Mouse (Mus musculus) liver (tissue): ENCODE measurements around the gene Fem1a.

ENCODE experiments used
- DNase-seq: peaks from one replicate; pipeline ENCODE4 v3.0.0-alpha.2; 2020; ENCODE audit warnings: mixed read lengths

Fem1a gene

DNA sequence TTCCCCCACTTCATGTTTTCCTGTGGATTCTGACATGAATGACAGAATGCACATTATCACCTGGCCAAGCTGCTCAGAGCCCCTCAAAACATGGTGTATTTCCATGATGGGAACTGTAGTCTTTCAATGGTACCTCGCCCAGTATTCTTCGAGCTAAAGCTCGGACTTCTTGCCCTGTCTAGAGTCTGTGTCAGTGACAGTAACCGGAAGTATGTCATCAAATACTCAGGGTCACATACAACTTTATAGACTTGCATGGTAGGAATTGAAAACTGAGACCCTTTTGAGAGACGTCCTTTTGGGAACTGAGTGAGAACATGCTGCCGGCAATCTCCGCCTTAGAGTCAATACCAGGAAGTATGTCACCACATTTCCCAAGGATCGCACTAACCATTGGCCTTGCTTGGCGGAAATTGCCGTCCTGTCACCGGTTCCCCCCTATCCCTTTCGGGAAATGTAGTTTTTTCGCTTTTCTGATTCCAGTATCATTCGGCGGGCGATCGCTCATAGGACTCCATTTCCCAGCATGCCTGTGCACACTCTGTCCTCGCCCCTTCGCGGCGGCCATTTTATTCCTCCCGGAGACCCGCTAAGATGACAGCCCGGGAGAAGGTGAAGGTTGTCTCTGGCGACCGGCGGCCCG is at the start of gene Fem1a:
Gene Fem1a, plus strand, starts transcription at position 572 of the 643 bp plus-strand sequence.
- peak; percentile 92 for DNase-seq

DNA sequence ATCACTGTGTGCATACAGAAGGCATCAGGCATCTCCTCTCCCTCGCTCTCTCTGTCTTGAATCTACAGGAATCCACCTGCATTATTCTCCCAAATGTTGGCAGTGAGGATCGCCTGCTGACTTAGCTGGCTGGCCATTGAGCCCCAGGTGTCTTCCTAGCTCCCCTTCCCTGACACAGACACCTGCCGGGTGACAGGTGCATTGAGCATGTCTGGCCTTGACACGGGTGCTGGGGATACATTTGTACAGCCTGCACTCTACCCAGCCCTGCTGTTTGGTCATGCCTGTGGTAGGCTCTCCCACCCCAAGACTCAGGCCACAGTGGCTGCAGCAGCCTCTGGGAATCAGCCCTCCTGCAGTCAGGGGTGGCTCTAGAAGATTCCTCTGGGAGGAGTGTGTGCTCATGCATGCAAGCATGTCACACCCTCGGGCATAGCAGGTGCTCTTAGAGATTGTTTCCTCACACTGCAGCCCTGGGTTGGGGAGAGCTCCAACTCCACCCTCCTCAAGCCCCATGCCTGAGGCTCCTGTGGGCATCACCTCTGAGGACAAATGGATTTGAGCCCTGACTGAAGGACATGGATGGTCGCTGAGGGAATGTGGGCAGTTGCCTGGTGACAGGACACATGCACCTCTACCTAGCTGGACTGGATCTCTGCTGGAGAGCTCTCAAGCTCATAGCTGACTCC is 49.5 kb upstream of the Fem1a start:
- DNase-seq: no peak

DNA sequence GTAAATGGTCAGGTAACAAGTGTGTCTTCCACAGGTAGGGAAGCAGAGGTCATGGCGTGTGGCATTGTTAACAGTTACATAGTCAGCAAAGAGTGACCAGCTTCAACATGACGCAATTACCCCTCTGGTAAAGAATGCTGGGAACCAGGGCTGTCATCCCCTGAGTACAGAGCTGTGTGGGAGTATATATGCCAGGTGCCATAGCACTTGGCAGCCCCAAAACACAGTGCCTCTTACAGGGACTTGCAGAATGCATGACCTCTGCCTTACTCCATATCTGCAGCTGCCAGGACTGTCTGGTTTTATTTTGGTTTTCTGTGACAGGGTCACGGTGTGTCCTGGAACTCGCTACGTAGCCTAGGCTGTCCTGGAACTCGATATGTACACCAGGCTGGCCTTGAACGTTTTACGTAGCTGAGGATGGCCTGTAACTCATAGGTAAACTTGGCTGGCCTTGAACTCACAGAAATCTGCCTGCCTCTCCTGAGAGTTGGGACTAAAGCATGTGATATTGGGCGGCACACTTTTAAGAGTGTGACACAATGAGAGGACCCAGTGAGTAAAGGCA is 48.6 kb upstream of the Fem1a start:
- DNase-seq: no peak

DNA sequence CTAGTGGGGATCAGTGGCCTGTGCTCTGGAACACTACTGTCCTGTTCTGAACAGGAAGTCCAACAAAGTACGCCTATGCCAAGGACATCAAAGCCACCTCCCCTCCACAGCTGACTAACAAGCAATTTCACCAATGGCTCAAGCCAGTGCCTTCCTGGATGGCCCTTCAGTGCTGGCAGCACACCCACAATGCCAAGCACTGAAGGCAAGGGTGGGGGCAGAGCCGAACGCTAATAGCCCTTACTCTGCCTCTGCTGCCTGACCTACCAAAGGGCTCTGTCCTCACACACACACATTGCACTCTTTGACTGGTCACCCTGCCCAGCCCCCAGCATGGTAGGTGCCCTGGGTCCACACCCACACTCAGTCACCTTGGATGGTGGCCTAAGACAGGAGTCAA is 47.8 kb upstream of the Fem1a start:
- DNase-seq: no peak

DNA sequence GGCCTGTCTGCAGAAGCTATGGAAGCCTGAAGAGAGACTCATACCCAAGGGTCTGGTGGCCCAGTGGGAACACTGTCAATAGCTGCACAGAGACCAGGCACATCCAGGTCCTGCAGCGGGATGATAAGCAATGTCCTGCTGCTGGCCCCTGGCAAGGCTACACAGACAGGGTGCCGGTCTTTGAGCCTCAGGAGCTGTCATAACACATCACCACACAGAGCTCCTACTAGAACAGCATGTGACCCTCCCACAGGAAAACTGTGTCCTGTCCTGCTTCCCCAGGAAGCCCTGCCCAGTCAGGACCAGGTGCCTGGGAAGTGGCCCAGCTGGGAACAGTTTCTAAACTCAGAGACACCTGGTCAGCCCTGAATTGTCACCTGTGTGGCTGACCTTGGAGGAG is 45.5 kb upstream of the Fem1a start:
- DNase-seq: no peak

DNA sequence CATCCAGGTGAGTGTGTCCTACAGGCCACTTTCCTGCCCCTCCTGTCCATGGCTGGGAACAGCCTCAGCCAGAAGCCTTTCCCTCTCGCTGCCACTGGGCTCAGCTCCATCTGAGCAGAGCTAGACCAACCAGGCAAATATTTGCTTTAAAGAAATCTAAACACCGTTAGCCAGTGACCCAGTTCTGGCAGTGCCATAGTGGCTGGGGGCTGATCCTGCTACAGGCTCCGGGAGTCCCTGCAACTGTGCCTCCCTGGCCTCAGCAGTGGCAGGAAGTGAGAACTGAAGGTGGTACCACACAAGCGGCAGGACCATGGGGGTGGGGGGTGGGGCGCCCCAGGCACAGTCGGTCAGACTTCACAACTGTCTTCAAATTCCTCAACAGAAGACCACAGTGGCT is 43.9 kb upstream of the Fem1a start:
- peak; percentile 27 for DNase-seq

DNA sequence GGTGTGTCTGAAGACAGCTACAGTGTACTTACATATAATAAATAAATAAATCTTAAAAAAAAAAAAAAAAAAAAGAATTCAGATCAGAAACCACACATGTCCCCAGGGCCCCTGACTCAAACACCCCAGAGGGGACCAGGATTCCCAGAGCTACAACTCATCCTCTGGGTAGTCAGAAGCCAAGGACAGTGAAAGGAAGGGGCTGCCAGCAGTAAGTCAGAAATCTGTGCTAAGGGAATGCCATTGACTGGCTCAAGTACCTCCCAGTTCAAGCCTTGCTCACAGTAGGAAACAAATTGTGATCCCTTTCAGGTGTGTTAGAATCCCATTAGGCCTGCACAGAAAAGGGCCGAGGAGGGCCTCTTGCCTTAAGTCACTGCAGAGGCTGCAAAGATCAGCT is 42.4 kb upstream of the Fem1a start:
- no peak for DNase-seq

DNA sequence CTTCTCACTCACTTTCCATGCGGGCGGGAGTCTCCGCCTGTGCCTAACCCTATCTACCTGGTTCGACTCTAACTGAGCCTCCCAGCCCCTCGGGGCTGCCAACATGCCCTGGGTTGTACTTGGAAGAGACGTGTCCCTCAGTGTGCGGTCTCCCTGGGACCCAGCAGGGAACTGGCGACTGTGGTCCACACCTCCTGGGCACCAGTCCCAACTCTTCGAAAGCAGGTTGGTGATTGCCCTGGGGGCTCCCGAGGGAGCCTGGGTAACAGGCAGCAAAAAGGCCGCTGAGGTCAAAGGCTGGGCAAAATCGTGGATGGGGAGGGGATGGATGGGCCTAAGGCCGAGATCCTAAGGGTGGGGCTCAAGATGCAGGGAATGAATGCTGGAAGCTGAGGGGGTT is 38.9 kb upstream of the Fem1a start:
- DNase-seq: no peak

DNA sequence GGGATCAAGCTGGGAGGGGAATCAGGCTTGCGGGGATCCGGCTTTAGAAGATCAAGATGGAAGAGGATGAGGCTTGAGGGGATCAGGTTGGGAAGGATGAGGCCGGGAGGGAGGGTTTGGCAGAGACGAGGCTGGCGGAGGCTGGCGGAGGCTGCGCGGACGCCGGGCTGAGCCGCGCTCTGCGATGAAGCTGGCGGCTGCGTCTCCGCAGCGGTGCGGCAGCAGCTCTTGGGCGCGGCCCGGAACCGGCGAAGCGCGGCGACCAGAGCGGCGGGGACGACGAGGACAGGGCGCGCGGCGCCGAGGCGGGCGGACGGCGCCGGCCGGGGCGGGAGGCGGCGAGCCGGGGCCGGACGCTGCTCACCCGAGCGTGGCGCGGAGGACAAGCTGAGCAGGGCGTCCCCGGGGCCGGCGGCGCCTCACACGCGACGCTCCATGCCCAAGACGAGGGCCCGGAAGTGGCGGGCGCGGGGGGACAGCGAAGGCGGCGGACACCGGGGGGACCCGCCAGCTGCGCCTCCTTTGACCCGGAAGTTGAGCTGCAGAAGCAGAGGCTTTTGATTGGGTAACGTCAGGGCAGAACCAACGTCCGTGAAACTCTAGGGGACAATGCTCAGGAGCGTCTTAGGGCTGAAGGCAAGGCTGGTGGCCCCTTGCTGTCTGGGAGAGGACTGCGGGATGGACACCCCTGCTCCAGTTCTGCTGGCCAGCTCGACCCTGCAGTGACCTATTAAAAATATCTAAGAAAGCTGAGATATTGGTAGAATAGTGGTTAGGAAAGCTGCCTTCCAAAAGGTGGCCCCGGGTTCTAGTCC is 38.0 kb upstream of the Fem1a start, which contains the start of gene Dpp9:
Gene Dpp9, minus strand, starts transcription at position 529 of the 815 bp plus-strand sequence.
- DNase-seq: peak; percentile 88

DNA sequence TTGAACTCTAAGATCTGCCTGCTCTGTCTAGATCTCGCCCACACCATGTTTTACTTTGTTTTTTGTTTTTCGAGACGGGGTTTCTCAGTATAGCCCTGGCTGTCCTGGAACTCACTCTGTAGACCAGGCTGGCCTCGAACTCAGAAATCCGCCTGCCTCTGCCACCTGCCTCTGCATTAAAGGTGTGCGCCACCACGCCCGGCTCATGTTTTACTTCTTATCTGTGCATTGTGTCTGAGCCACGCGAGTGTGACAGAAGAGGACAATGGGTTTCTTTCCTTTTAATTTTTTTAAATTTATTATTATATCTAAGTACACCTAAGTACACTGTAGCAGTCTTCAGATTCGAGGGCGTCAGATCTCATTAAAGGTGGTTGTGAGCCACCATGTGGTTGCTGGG is 37.4 kb upstream of the Fem1a start:
- no peak for DNase-seq

DNA sequence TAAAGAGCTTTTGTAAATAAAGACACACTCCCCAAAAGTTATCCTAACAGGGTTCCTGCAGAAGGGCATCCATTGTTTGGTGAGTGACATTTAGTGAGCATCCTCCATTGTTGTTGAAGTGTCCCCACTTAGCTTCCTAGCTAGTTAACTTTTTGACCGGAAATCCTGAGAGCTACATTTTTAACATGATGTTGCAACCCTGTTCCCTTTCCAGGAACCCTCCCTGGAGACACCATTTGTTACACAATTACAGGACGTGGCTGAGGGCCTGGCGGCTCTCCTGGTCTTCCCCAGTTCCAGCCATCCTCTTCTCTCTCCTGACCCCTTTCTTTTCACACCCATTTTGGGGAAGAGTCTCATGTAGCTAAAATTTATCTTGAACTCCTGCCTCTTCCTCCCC is 36.8 kb upstream of the Fem1a start:
- DNase-seq: no peak

DNA sequence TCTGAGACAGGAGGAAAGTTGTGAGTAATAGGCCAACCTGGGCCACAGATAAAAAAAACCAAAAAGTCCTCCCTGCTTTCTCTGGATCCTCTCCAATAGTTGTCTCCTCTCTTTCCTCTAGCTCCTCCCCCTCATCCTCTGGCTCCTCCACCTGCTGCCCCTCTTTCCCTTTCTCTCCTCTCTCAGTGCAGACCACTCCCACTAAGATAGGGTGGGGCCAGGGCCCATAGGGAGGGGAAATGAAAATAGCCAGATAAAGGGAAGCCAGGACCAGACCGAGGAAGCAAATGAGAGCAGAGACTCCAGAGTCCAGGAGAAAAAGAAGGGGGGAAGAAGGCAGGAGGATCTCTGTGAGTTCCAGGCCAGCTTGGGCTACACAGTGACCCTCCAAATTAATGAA is 31.7 kb upstream of the Fem1a start:
- DNase-seq: no peak

DNA sequence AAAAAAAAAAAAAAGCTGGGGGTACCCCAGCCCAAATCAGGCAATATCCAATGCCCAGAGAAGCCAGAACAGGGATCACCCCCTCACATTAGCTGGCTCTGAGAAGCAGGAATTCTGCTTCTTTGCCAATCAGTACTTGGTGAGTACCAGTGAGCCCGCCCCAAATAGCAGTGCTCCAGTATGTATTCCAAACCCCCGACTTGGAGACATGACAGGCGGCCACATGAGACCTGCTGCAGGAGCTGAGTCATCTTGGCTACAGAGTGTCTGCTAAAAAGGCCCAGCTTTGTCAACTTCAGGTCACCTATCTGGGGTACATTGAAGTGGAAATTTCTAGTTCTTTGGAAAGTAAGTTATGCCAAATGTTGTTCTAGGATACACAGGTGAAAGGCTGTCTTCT is 30.0 kb upstream of the Fem1a start:
- DNase-seq: no peak

DNA sequence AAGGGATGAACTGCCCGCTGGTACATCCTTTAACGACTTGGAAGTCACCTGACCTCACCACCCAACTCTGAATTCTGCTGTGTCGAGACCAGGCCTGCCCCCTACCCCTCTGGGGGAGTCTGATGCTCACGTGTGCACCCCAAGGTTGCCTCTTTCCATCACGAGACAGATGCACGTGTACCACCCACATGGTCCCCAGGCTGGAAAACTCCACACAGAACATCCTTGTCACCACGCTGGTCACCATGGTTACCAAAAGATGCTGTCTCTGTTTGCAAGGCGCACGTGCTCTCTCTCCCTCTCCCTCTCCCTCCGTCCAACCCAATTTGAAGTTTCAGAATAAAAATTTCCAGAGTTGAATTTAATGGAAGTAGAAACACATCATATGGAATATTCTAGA is 26.7 kb upstream of the Fem1a start:
- no peak for DNase-seq

DNA sequence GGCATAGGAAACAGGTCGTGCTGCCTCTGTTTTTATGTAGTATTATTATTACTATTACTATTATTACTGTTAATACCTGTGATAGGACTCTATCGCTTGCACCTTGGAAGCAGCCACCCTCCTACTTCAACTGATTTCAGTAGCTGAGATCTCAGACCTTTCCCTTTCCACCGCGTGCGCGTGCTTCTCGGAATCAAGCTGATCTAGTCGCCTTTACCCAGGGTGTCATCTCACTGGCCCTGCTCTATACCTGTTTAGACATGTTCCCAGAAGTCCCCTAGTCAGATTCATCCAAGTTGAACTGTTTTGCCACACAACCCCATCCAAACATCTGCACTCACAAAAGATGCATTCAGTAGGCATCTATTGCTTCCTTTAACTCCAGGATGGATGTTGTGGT is 23.2 kb upstream of the Fem1a start:
- DNase-seq: no peak

DNA sequence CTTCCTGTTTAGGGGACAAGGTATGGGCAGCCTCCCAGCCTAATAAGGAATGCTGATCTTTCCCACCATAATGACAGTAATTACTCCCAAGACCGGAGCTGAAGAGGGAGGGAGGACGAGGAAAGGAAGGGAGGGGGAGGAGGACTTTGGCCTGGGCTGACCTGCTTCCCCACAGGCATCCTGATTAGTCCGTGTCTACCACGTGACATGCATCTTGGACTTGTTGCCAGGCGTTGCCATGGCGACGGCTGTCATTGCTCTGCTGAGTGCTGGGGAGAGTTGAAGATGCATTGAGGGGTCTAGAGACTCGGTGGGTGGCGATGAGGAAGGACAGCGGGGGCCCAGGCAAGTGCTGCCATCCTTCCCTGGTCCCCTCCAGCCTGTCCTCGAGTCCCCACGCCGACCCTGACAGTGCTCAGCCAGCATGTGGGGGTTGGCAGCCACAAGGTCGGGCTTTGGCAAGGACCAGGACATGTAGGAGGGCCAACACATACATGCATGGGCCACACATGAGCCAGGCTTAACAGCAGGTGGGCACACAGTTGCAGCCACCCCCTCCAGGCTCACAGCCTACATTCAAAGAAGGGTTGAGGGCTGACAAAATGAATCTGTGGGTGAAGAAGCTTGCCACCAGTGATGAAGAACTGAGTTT is 22.7 kb upstream of the Fem1a start:
- peak; percentile 58 for DNase-seq

DNA sequence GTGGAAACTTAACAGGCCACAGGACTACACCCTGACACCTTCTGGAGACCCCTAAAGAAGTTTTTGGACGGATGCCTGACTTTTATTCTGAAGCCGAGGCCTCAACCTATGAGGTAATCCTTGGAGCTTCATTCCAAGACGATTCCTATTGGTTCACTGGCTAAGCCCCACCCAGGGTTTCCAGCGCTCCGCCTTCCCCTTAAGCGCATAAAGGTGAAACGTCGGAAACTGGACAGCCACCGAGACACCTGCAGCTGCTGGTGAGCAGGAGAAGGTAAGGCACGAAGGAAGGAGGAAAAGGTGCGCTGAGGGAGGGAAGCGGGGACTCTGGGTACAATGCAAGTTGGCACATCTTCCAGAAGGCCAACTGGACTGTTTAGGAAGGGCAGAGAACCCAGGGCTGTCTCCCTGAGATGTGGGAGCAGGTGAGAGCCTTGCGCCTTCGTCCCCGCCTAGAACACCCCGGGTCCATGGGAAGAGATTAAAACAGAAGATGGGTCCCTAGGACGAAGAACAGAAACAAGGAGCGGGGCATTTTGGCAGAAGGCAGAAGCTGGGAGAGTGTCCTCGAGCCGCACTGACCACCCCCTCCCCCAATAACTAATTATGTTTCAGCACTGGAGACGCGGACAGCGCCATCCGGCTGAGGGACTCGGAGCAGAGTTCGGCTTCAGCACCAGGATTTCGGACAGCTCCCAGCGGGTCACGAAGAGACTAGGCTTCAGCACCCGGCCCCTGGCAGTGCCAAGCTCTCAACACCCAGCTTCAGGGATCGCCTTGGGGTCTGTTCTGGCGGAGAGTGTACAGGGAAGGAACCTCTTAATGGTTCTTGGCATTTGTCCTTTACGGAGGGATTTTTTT is 14.8 kb upstream of the Fem1a start:
- peak; percentile 84 for DNase-seq

DNA sequence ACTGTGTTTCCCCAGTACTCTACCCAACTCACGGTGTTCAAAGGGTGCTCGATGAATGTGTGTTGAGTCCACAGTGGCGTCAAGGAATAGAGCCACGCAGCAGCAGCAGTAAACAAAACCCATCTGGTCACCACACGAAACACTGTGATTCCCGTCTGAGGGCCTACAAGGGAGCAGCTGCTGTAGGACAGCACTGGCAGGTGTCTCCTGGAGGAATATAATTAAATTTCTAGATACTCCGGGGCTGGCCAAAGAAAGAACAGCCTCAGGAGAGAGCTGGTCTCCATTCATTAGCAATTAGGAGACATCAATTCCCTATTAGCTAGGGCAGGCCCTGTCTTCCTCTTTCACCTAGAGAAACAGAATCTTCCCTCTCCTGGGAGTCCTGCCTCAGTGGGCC is 11.0 kb upstream of the Fem1a start:
- DNase-seq: no peak

DNA sequence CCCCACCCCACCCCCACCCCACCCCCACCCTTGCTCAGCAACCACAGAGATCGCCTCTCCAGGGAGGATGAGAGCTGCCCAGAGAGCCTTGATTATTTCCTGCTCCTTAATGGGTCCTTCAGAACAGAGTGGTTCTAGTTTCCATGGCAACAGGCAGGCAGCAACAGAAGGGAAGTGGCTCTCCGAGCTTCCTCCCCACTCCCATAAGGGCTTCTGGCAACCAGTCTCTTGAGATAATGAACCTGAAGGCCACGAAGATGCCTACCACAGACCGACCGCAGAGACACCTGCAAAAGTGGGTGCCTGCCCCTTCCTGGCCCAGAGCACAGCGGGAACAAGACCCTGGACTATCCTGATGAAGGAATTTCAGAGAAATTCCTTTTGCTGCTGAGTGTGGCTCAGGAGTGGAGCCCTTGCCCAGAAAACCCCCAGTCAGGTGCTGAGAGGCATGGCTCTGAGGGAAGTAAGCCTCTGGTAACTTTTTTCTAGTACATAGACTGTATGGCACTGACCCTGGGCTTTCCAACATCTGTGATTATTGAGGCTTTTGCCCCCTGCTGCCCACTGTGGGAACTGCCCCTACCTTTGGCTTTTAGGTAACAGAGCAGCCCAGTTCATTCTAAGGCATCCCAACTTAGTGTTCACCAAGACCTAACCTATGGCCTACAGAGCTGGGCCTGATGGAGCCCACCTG is 5.3 kb upstream of the Fem1a start:
- DNase-seq: peak; percentile 66

DNA sequence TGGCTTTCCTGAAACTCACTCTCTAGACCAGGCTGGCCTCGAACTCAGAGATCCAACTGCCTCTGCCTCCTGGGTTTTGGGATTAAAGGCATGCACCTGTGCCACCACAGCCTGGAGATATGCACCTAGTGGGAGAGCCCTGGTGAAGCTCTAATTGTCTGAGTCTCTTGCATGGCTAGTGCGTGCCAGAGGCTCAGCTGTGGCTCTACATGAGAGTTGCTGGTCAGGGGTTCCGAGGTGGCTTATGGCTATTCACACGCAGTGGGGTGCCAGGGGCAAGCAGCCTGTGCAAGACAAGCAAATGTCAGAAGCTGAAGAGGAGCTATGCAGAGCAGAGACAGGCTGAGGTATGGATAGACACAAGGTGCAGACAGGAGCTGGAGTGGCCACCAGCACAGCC is 1.9 kb upstream of the Fem1a start:
- no peak for DNase-seq

DNA sequence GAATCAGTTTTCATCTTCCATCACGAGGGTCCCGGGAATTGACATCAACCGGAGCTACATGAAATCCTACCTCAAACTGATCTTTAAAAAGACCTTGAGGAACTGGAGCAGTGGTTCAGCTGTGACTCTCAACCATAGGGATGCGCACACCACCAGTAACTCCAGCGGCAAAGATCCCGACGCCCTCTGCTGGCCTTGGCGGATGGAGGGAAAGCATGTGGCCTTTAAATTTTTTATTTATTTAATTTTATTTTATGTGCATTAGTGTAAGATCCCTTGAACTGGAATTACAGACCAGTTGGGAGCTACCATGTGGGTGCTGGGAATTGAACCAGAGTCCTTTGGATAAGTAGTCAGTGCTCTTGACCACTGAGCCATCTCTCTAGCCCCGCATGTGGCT is 1.2 kb upstream of the Fem1a start:
- DNase-seq: no peak

DNA sequence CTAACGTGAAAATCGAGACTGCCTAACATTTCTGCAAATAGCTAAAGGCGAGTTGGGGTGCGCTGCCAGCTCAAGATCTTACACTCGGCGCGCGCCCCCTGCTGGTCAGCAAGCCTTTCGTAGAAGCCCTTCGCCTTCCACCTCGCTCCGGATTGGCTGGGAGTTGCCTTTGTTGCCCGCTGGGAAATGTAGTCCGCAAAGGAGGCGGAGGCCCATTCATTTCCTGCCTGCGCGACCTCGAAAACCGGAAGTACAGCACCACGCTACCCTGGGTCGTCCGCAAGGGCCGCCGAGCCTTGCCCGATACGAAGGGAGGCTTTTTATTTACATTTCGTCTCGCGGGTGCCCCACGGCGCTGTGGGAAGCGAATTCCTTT is 759 bp upstream of the Fem1a start:
- DNase-seq: peak; percentile 99
